Mouse (Mus musculus): ENCODE data around the gene Phf5a. TPM values are rescaled to one million over a fixed set of nuclear protein-coding genes. Genes with fewer than 3 reads are reported as not detected.
"Not testable (repeated sequence)": the region's sequence is repeated elsewhere in the genome, so short reads cannot be mapped to it uniquely, and the experiment has no call there.

Gene Phf5a
- polyA plus RNA-seq, 1 experiment: 87.9 TPM

DNA sequence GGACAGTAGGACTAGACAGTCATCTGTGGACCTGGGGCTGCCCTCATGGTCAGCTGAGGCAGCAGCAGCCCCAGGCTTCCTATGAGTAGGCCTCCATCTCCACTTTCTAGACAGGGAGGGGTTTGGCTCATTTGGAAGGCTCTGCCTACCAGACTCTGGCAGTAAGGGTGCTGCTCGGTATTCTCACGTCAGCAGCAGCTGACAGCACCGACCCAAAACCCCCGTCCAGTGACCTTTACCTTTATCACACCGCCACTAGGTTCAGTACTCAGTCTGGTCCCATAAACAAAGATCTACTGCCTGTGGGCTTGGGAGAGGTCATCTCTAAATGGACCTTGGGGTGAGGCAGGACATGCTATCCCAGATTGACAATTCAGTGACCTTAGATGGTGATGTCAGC is 44.0 kb upstream of the Phf5a start:
- no peaks in the 10 kb centered on the region for H3K4me1 ChIP-seq (replicated peaks; ENCODE audit: control insufficient read depth, insufficient read depth, low read length)

GRCm38 (mm10) chr15:81914668-81915067 is 43.0 kb upstream of the Phf5a start:
- Histone ChIP-seq H3K4me1 (replicated peaks; ENCODE audit: control insufficient read depth, insufficient read depth, low read length) (no peaks in the 10 kb centered on the region), H3K36me3 (ENCODE audit: control insufficient read depth, insufficient read depth, low read length) (peaks cover 56% of the 10 kb centered on the region), H3K4me3 (ENCODE audit: control insufficient read depth, insufficient read depth, low read length) (no peak overlapping the region), H3K27me3 (ENCODE audit: control insufficient read depth, insufficient read depth, low read length) (no peaks in the 10 kb centered on the region), H3K27ac (ENCODE audit: control insufficient read depth, insufficient read depth, low read length) (no peak overlapping the region)
- TF ChIP-seq POLR2A (IDR thresholded peaks at IDR 0.05; ENCODE audit: control insufficient read depth, extremely low read depth, insufficient read depth, low read length, poor library complexity) (no peak), CTCF (IDR thresholded peaks at IDR 0.05; ENCODE audit: borderline replicate concordance, control insufficient read depth, extremely low read depth, insufficient read depth, low read length, poor library complexity) (no peak)
- no peak for DNase-seq
- 81% methylated on average over 5 of the region's 5 CpGs for WGBS

More for the DNA sequence above, 44.0 kb upstream of the Phf5a start:
- no peak overlapping the region for H3K27ac ChIP-seq (ENCODE audit: control insufficient read depth, insufficient read depth, low read length)
- H3K4me3 ChIP-seq (ENCODE audit: control insufficient read depth, insufficient read depth, low read length): no peak overlapping the region
- WGBS: 96% methylated on average over 5 of the region's 5 CpGs
- H3K36me3 ChIP-seq (ENCODE audit: control insufficient read depth, insufficient read depth, low read length): peaks cover 51% of the 10 kb centered on the region
- H3K27me3 ChIP-seq (ENCODE audit: control insufficient read depth, insufficient read depth, low read length): no peaks in the 10 kb centered on the region
- TF ChIP-seq CTCF (IDR thresholded peaks at IDR 0.05; ENCODE audit: borderline replicate concordance, control insufficient read depth, extremely low read depth, insufficient read depth, low read length, poor library complexity) (no peak), POLR2A (IDR thresholded peaks at IDR 0.05; ENCODE audit: control insufficient read depth, extremely low read depth, insufficient read depth, low read length, poor library complexity) (no peak)
- no peak for DNase-seq

- WGBS: 94% methylated on average over 2 of the region's 2 CpGs
- Histone ChIP-seq H3K27me3 (ENCODE audit: control insufficient read depth, insufficient read depth, low read length) (no peaks in the 10 kb centered on the region), H3K27ac (ENCODE audit: control insufficient read depth, insufficient read depth, low read length) (no peak overlapping the region), H3K4me1 (replicated peaks; ENCODE audit: control insufficient read depth, insufficient read depth, low read length) (no peaks in the 10 kb centered on the region), H3K36me3 (ENCODE audit: control insufficient read depth, insufficient read depth, low read length) (peaks cover 65% of the 10 kb centered on the region), H3K4me3 (ENCODE audit: control insufficient read depth, insufficient read depth, low read length) (no peak overlapping the region)
- TF ChIP-seq CTCF (IDR thresholded peaks at IDR 0.05; ENCODE audit: borderline replicate concordance, control insufficient read depth, extremely low read depth, insufficient read depth, low read length, poor library complexity): no peak
- TF ChIP-seq POLR2A (IDR thresholded peaks at IDR 0.05; ENCODE audit: control insufficient read depth, extremely low read depth, insufficient read depth, low read length, poor library complexity): no peak
- no peak for DNase-seq
Observed at GRCm38 (mm10) chr15:81912498-81912897, 40.8 kb upstream of the Phf5a start.

GRCm38 (mm10) chr15:81908767-81909166 is 37.1 kb upstream of the Phf5a start:
- not testable (repeated sequence) for H3K4me1 ChIP-seq (replicated peaks; ENCODE audit: control insufficient read depth, insufficient read depth, low read length); H3K27me3 ChIP-seq (ENCODE audit: control insufficient read depth, insufficient read depth, low read length); DNase-seq; H3K27ac ChIP-seq (ENCODE audit: control insufficient read depth, insufficient read depth, low read length); H3K4me3 ChIP-seq (ENCODE audit: control insufficient read depth, insufficient read depth, low read length)
- peaks cover 56% of the 10 kb centered on the region for H3K36me3 ChIP-seq (ENCODE audit: control insufficient read depth, insufficient read depth, low read length)
- 96% methylated on average over 4 of the region's 4 CpGs for WGBS

GRCm38 (mm10) chr15:81907953-81908352 is 36.2 kb upstream of the Phf5a start:
- Histone ChIP-seq H3K27ac (ENCODE audit: control insufficient read depth, insufficient read depth, low read length) (no peak overlapping the region), H3K4me1 (replicated peaks; ENCODE audit: control insufficient read depth, insufficient read depth, low read length) (no peaks in the 10 kb centered on the region), H3K27me3 (ENCODE audit: control insufficient read depth, insufficient read depth, low read length) (no peaks in the 10 kb centered on the region), H3K4me3 (ENCODE audit: control insufficient read depth, insufficient read depth, low read length) (no peak overlapping the region), H3K36me3 (ENCODE audit: control insufficient read depth, insufficient read depth, low read length) (peaks cover 55% of the 10 kb centered on the region)
- WGBS: 97% methylated on average over 8 of the region's 8 CpGs
- no peak for DNase-seq
- no peak for TF ChIP-seq POLR2A (IDR thresholded peaks at IDR 0.05; ENCODE audit: control insufficient read depth, extremely low read depth, insufficient read depth, low read length, poor library complexity)

DNA sequence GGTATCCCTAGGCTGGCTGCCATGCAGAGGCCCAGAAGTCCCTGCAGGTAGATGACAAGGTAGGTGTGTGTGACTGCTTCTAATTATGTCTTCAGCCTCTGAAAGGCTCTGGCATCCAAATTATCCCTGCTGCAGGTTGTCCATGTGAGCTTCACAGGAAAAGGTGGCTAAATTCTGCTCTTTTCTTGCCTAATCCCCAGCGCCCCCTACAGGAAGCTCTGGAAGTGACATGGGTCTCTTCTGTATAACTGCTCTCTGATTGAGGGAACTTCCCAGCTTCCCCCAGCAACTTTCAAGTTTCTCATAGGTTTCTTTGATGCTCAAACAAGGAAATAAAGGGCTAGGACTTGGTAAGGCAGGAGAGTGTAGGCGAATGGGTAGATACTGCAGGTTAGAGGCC is 33.2 kb upstream of the Phf5a start:
- 40% methylated on average over 2 of the region's 2 CpGs for WGBS

GRCm38 (mm10) chr15:81898751-81899150 is 27.0 kb upstream of the Phf5a start:
- no peak for DNase-seq
- TF ChIP-seq CTCF (IDR thresholded peaks at IDR 0.05; ENCODE audit: borderline replicate concordance, control insufficient read depth, extremely low read depth, insufficient read depth, low read length, poor library complexity) (no peak), POLR2A (IDR thresholded peaks at IDR 0.05; ENCODE audit: control insufficient read depth, extremely low read depth, insufficient read depth, low read length, poor library complexity) (no peak)
- H3K27ac ChIP-seq (ENCODE audit: control insufficient read depth, insufficient read depth, low read length): no peak overlapping the region
- 98% methylated on average over 2 of the region's 2 CpGs for WGBS
- H3K4me1 ChIP-seq (replicated peaks; ENCODE audit: control insufficient read depth, insufficient read depth, low read length): no peaks in the 10 kb centered on the region
- peaks cover 26% of the 10 kb centered on the region for H3K36me3 ChIP-seq (ENCODE audit: control insufficient read depth, insufficient read depth, low read length)
- no peaks in the 10 kb centered on the region for H3K27me3 ChIP-seq (ENCODE audit: control insufficient read depth, insufficient read depth, low read length)
- no peak overlapping the region for H3K4me3 ChIP-seq (ENCODE audit: control insufficient read depth, insufficient read depth, low read length)

More for the DNA sequence above, 33.2 kb upstream of the Phf5a start:
- DNase-seq: peak; percentile 73
- TF ChIP-seq POLR2A (IDR thresholded peaks at IDR 0.05; ENCODE audit: control insufficient read depth, extremely low read depth, insufficient read depth, low read length, poor library complexity): no peak
- TF ChIP-seq CTCF (IDR thresholded peaks at IDR 0.05; ENCODE audit: borderline replicate concordance, control insufficient read depth, extremely low read depth, insufficient read depth, low read length, poor library complexity): no peak
- Histone ChIP-seq H3K4me3 (ENCODE audit: control insufficient read depth, insufficient read depth, low read length) (no peak overlapping the region), H3K27me3 (ENCODE audit: control insufficient read depth, insufficient read depth, low read length) (no peaks in the 10 kb centered on the region), H3K27ac (ENCODE audit: control insufficient read depth, insufficient read depth, low read length) (no peak overlapping the region), H3K4me1 (replicated peaks; ENCODE audit: control insufficient read depth, insufficient read depth, low read length) (no peaks in the 10 kb centered on the region), H3K36me3 (ENCODE audit: control insufficient read depth, insufficient read depth, low read length) (peaks cover 39% of the 10 kb centered on the region)
